Mouse (Mus musculus): ENCODE measurements around the gene Hoxc6.

Hoxc6 gene

GRCm38 (mm10) chr15:103041613-103042012 lies 43.6 kb downstream of the Hoxc6 start:
- no peak for DNase-seq

GRCm38 (mm10) chr15:103042209-103042608 lies 44.2 kb downstream of the Hoxc6 start:
- no peak for DNase-seq

GRCm38 (mm10) chr15:103051670-103052069 lies 53.6 kb downstream of the Hoxc6 start:
- no peak for DNase-seq

GRCm38 (mm10) chr15:103053210-103053609 lies 55.2 kb downstream of the Hoxc6 start:
- DNase-seq = no peak

GRCm38 (mm10) chr15:103056396-103056795 lies 58.3 kb downstream of the Hoxc6 start:
- DNase-seq = no peak

- no peak for DNase-seq
Observed at GRCm38 (mm10) chr15:103058715-103059114, 60.7 kb downstream of the Hoxc6 start.

GRCm38 (mm10) chr15:103059393-103059992 lies 61.4 kb downstream of the Hoxc6 start:
- DNase-seq = no peak

- no peak for DNase-seq
Observed at GRCm38 (mm10) chr15:103060021-103060340, 61.9 kb downstream of the Hoxc6 start.

- peak in 1 of 2 experiments; percentile 16 for DNase-seq
Observed at GRCm38 (mm10) chr15:103060341-103061130, 62.5 kb downstream of the Hoxc6 start.

GRCm38 (mm10) chr15:103061131-103061825 lies 63.2 kb downstream of the Hoxc6 start:
- DNase-seq = no peak
